Mouse (Mus musculus): ENCODE measurements around the gene Bicc1.

The Bicc1 gene

DNA sequence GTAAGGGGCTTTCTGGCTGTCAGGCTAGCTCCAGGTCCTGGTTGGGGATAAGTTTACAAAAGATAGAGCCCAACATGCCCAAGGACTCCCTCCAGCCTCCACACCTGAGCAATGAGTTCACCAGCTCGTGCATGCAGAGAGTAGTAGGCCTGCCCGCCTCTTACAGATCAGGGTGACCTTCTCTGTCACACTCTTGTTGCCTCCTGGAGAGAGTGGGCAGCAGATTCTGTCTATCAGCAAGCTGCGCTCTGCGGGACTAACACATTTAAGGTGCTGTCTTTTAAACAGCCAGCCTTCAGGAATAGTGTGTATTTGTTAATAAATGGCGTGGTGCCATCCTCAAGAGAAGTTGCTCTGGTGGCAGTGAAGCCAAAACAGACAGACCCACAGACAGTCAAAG is 101.4 kb downstream of the Bicc1 start:
- no peak for DNase-seq (ENCODE audit: low read depth, low spot score)

DNA sequence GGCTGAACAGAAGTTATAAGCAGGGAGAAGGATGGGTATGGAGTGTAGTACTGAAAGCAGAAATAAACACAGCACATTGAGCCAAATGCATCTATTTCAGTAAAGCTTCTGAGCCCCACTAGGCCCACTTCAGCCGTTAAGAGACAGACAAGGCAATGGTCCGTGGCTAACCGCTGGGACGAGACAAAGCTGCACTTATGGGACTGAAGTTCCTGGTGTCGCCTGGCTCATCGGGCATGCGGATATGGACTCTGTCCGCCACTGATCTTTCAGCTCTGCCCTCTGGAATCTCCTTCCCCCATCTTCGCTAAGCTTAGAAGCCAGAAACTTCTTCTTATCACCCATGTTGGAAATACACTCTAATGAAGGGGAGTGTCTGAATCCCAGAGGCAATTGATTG is 106.8 kb downstream of the Bicc1 start:
- no peak for DNase-seq (ENCODE audit: low read depth, low spot score)

DNA sequence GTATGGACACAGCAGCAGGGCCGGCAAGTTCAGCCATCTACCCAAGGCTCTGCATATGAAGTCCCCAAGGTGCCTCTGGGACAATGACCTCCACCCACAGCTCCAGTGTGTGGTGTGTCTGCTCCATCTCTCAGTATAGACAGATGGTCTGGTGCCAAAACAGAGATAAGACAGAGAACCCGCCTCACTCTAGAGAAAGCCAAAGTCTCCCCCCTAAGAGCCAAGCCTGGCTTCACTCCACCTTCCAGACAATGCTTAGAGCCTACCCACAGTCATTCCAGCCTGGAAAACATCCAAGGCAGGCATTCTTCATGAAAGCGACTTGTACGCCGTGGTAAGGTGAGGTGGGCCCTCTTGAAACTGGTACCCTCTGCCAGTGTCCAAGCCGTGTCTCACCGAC is 107.3 kb downstream of the Bicc1 start:
- DNase-seq (ENCODE audit: low read depth, low spot score), result no peak

DNA sequence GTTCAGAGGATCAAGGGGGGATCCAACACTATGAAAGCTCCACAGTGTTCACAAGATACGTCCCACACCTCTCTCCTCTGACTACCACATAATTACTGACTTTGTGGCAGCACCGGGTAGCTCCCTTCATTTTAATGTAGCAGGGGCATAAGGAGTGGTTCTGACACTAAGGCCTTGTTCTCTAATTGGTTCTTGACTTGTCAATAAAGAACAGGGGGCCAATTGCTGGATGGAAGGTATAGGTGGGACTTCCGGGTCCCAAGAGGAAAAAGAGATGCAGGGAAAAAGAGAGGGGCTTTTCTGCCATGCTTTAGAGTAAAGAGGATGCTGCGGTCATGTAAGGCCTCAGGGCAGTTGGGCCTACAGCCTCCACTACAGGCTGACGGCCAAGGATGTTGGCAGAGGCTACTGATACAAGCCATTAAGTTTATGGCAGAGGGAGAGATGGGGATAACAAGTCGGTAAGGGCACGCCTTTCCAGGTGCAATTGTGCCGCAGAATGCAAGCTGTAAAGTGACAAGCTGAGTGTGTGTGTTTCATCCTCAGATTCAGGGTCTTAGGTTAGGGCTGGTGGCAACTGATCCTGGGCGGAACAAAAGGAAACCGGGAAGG is 108.7 kb downstream of the Bicc1 start:
- DNase-seq (ENCODE audit: low read depth, low spot score), result no peak

DNA sequence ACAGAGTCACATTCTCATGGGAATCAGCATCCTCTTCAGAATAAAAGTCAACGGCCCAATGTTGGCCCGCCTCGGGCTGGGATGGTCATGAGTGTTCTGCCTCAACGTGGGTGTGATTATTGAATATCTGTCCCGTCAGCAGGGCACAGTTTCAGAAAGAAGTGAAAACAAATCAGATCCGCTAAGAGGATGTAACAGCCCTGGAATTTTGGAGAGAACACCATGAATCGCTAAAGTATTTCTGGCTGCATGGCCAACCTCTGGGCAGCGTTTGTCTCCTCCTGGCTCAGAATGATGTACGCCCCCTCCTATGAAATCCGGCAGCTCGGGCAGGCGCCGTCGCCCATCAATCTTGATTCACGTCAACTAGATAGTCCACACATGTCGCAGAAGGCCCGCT is 110.2 kb downstream of the Bicc1 start:
- no peak for DNase-seq (ENCODE audit: low read depth, low spot score)

DNA sequence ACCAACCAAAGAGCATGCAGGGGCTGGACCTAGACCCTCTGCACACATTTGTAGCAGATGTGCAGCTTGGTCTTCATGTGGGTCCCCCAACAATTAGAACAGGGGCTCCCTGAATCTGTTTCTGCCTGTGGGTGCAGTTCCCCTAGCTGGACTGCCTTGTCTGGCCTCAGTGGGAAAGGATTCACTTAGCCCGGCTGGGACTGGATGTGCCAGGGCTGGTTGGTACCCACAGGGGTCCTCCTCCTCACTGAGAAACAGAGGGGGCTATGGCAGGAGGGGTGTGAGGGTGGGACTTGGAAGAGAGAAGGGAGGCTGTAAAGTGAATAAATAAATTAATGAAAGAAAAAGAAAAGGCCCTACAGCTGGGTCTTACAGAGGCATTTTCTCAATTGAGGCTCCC is 115.1 kb downstream of the Bicc1 start:
- DNase-seq (ENCODE audit: low read depth, low spot score), result no peak

DNA sequence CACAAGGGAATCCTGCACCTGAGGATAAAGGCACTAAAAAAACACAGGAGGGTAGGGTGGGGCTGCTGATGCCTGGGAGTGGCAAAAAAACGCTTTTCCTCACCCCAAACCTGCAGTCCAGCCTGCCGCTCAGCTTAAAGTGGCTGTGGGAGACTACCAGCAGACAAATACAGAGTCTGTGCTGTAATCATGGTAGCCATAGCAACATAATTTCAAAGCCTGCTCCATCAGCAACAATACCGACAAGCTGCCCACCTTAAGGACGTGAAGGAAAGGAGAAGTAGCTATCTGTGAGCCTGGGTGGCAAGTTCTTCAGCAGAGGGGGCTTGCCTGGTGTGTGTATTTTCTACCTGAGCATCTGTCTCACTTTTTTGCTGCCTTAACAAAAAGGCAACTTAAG is 117.6 kb downstream of the Bicc1 start:
- no peak for DNase-seq (ENCODE audit: low read depth, low spot score)

DNA sequence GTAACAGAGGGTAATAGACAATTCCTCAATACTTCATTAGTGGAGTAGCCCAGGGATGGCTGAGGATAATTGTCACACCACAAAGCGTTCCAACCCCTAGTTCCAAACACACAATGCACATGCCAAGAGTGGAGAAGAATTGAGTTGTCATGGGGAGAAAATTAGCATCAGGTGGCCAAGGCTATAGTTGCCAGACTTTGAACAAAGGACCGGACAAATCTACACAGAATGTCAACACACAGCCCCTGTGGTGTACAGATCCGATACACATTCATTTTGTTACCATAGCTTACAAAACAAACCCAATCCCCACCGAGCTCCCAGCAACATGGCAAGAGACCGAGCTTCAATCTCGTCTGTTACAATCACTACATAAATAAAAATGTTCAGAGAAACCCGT is 123.0 kb downstream of the Bicc1 start:
- DNase-seq (ENCODE audit: low read depth, low spot score), result no peak

DNA sequence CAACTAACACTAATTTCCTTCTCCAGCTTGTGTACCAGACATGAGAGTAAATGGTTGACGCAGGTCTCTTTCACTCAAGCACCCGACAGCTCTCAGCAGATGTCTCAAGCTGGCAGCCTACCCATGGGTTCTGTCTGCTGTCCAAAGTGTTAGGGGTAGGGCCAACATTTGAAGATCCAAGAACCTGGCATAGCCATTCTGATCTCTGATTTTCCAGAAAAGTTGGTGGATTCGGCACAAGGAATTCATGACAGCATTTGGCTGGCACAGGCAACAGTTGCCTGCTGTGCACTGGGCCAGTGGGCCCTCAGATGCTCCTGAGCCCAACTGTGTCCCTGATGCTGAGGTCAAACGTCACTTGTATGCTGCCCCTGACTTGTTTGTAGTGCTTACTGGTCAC is 130.5 kb downstream of the Bicc1 start:
- DNase-seq (ENCODE audit: low read depth, low spot score), result no peak

DNA sequence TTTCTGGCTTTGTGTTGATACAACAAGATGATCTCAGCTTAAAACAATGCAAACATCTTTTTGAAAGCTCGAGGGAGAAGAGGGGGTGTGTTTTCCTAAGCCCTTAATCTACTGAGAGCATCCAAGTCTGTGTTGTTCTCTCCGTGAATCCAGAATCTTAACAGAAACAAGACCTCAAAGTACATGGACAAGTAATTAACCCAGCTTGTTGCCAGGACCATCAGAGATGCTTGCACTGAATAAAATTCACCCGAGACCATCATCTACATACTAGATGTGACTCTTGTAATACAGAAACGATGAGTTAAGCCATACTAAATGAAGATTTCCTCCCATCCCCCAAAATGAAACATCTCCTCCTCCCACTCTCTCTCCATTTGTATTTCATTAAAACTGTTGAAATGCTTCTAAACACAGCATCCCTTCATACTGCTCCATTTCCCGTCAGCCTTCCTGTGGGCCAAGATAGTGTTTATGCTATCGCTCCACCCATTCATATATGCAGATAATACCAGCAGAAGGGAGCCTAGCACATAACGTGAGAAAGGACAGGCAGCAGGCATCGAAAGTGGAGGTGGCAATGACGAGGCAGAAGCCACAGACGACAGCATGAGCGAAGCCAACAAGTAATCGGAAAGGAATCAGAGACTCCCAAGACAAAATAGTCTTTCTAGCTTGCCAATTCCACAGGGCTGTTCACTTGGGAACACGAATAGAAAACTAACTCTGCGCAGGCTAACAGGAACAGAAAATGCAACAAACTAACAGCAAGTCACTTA is 131.2 kb downstream of the Bicc1 start:
- no peak for DNase-seq (ENCODE audit: low read depth, low spot score)

DNA sequence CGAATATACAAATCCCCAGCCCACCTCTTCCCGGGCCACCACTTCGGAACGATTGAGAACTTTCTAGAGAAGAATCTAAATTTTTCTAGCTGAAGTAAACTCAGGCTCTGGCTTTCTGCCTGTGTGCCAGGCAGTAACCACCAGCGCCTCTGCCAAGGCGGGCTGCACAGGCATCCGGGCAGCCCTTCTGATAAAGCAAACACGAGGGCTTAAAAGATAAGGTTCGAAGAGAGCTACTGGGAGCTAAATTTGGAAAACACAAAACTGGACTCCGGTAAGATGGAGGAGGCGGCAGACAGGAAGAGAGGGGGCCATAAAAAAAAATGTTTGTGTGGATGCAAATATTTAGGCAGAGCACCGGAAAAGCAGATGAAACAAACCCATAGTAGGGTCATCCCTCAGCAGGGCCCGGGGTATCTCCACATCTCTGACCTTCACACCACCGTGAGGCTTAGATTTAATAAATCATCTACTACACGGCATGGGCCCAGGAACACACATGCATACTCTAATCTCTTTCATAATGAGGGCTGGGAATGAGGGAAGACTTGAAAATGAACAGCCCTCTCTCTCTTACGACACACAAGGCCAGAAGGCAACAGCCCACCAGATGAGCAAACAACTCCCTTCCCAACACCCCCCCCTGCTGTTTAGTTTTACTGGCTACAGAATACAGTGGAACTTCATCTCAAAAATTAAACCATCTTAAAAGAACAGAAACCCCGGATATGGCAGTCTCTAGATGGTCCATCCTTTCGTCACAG is 134.2 kb downstream of the Bicc1 start:
- no peak for DNase-seq (ENCODE audit: low read depth, low spot score)

DNA sequence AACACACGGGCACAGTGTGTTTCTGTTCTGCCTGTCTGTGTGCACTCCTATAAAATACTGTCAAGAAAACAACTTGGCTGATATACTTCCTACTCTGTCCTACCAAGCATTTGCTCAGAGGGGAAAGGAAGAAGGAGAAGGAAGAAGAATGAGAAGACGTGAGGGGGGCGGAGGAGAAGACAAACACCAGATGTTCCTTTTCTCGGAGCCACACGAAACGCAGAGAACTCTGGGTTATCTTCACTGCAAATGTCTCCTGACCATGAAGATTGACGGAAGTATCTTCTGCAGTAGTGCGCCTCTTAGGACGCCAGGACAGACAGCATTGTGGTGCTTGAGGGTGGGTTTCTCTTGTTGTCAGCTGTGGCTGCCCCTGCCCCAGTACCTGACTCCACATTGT is 134.8 kb downstream of the Bicc1 start:
- DNase-seq (ENCODE audit: low read depth, low spot score), result no peak

DNA sequence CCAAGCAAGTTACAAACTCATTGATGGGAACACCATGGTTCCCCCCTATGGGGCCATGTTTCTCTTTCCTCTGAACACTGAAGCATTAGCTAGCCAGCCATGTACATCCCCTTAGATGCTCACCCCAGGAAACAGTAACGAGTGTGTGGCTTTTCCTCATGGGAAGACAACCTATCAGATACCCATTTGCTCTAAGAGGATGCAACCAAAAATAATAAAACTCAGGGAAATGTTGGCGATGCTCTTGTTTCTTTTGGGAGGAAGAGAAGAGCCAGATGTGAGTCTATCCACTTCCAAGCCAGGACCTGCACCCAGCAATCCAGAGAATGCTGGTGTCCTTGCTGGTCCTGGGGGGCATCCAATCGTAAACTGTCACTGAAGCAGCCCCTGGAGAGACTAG is 136.0 kb downstream of the Bicc1 start:
- no peak for DNase-seq (ENCODE audit: low read depth, low spot score)

DNA sequence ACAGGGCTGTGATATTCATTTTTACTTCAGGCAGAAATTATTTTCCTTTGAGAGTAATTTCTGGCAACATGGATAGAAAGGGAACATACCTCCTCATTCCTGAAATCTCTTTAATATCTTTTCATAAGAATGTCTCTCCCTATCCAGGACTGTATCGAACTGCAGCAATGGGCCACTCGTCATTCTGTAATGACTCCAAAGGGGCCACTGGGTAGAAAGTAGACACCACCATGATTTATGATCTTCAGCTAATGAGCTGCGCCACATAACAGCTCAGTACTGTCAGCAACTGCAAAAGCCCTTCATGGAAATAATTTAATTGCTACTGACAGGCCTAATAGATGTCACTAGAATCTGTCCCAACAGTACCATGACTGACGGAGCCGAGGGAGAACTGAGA is 139.0 kb downstream of the Bicc1 start:
- no peak for DNase-seq (ENCODE audit: low read depth, low spot score)

DNA sequence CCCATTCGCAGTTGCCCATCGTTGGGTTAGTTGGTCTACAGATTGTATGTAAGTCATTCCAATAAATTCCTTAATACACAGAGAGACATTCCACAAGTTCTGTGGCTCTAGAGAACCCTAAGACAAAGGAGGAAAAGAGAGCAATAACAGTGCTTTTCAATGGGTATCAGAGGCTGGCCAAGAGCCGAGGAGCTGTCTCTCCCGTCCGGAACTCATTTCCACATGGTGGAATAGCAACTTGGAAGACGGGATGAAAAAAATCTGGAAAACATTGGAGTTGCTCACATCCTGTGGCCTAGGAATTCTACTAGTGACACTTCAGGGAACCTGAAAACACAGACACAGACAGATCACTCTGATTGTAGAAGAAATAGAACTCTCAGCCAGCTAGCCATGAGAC is 139.7 kb downstream of the Bicc1 start:
- no peak for DNase-seq (ENCODE audit: low read depth, low spot score)

DNA sequence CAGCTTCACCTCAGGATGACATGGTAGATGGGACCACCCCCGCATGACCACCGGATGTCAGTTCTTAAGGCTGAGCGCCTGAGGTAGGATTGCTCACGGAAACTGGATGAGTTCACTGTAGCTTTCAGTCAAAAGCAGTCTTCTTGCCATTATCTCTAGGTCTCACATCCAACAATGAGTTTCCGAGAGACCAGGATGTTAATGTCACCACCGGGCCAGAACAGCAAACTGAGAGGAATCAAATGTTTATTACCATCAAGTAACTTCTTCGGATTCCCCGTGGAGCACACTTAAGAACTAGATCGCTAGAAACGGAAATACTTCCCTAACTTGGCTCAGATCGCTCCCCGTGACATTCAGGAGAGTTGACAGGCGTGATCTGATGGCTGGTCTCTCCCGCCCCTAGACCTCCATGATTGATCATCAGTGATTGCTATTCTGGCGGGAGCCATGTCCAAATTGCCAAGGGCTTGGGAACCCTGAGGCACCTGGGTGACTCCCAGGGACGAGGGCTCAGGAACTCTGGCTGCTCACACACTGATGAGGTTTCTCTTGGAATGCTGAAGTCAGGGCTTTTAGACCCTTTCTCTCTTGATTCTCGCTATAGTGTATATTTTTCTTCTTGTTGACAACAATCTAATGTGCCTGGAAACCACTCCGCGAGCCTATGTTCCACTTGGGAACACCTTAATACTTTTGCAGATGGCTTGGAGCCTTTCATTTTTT is 149.6 kb downstream of the Bicc1 start:
- no peak for DNase-seq (ENCODE audit: low read depth, low spot score)

DNA sequence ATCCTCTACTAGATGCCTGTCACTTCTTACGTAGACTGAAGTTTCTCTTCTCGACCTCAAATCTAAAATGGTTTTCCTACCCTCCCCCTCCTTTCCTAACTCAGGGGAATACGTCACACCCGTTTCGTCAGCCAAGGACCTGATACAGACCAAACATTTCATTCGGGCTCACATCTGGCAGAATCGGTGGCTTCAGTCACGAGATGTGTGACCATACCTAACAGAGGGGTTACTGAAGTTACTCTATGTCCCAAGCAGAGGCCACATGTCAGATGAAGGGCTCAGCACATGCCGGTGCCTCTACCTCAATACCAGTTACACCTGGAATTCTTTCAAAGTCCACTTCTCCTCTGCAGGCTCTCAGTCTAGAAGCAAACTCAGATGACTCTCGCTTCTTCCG is 150.8 kb downstream of the Bicc1 start:
- no peak for DNase-seq (ENCODE audit: low read depth, low spot score)

DNA sequence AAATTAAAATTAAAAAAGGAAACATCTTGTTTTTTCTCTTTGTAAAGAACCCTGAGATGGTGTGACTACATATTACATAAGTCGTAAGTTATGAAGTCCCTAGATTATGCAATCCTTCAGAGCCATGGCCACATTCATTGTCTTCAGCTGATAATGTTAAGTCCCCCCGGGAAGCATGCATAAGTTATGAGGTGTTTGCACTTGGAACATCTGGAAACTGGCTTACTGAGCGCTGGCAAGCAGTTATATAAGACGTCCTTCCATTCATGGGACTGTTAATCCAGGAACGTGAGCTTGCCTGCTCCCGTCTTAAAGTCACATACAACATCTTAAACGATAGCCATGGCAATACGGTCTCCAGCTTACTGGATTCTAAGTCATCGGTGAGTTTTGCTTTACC is 151.5 kb downstream of the Bicc1 start:
- no peak for DNase-seq (ENCODE audit: low read depth, low spot score)

DNA sequence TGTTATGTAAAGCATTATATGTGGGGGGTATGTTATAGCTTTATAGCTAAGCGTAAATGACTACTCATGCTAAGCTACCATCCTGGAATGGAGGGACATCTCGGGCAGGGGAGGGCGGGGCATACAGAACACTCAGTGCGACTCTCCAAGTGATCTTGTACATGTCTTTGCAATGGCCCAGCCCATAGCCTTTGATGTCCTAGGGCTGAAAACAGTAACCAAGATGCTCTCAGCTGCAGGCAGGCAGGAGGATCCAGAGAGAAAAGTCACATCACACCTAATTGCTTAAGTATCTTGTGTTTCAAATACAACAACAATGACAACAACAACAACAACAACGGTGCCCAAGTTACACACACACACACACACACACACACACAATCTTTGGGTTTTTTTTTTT is 152.0 kb downstream of the Bicc1 start:
- no peak for DNase-seq (ENCODE audit: low read depth, low spot score)

DNA sequence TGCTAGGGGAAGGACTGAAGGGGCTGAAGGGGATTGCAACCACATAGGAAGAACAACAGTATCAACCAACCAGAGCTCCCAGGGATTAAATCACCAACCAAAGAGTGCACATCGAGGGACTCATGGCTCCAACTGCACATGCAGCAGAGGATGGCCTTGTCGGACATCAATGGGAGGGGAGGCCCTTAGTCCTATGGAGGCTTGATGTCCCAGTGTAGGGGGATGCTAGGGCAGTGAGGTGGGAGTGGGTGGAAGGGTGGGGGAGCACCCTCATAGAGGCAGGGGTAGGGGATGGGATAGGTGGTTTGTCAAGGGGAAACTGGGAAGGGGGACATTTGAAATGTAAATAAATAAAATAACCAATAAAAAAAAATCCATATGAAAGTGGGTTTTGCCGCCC is 152.5 kb downstream of the Bicc1 start:
- DNase-seq (ENCODE audit: low read depth, low spot score), result no peak

DNA sequence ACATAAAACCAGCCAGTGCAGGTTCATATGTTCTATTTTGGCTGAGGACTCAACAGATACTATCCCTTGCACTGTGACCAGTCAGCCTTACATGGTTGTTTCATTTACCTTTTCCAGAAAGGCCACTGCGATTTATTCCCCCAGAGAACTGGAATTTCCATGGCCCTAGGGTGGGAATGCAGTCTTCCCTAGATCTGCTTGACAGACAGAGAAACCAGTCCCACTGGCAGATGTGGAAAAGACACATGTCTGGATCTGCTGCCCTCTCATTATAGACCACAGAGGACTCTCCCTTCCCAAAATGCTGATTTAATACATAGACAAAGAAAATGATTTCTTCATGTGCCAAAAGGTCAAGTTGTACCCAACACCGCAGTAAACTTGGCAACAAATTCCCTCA is 156.6 kb downstream of the Bicc1 start:
- no peak for DNase-seq (ENCODE audit: low read depth, low spot score)

DNA sequence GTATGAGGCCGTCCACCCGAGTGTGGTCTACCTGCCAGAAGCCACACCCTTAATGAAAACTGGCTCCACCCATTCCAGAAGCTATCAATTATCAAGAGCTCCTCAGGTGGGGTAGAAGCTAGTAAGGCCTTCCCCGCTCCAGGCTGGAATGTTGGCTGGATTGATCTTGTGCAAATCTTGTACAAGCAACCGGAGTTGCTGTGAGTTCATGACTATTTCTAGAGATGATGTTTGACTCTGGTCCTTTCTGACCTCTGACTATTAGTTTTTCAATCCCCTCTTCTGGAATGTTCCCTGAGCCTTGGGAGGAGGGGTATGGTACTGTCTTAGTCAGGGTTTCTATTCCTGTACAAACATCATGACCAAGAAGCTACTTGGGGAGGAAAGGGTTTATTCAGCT is 157.3 kb downstream of the Bicc1 start:
- DNase-seq (ENCODE audit: low read depth, low spot score), result no peak
